Mouse (Mus musculus): Measurements from ENCODE around the gene Commd2. TPM values are rescaled to one million over a fixed set of nuclear protein-coding genes. Genes with fewer than 3 reads are reported as not detected.
A peak's percentile ranks its signal among the peaks of the same experiment; 100 is the strongest.

The Commd2 gene
- polyA plus RNA-seq, 1 experiment from 2014 or later, result 77.3 TPM

DNA sequence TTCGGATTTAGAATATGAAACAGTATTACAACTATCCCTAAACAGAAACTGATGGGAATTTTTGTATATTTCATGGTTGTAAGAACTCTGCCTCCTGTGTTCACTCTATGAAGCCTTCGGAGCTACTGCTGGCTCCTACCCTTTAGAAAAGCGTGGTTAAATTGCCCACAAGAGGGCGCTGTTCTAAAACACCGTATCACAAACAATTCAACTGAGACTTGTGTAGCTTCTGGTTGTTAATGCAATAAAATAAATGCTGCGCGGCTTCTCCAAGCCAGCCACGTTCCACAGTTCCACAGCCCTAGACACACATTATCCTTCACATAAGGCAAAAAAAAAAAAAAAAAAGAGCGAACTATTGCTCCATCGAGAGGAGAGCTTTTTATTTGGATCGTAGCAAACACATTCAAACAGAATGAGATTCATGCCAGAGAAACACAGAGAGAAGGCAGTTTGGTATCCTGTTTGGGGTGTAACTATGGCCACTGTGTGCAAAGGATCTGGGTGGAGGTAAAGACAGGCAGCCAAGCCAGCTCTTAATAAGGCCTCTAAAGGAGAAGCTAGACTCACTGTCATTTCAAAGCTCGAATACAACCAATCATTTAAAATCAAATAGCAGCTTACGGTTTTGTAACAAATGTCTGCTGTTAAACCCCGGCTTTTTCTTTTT lies 15.7 kb upstream of the Commd2 start:
- Histone ChIP-seq H3K36me3 (ENCODE audit: control insufficient read depth, insufficient read depth, low read length) (no peaks in the 10 kb centered on the region), H3K4me3 (ENCODE audit: low read depth, low read length) (no peak overlapping the region), H3K9me3 (ENCODE audit: control insufficient read depth, low read length) (no peaks in the 10 kb centered on the region), H3K9ac (ENCODE audit: low read length) (no peak overlapping the region), H3K27me3 (ENCODE audit: control insufficient read depth, insufficient read depth, low read length) (no peaks in the 10 kb centered on the region), H3K4me1 (ENCODE audit: control insufficient read depth, insufficient read depth, low read length) (no peaks in the 10 kb centered on the region), H3K27ac (replicated peaks; ENCODE audit: low read depth, low read length) (no peak overlapping the region), H3K4me2 (ENCODE audit: low read depth, severe bottlenecking) (peak overlapping the region; percentile 10; the same call in 1 of the 2 replicates)
- DNase-seq (ENCODE audit: low spot score) (peak; percentile 83), ATAC-seq (ENCODE audit: insufficient number of reproducible peaks, low FRiP score, low TSS enrichment, low read depth) (peak; percentile 57; the same call in 1 of the 2 replicates)
- 36% methylated on average over 14 of the region's 14 CpGs for WGBS

DNA sequence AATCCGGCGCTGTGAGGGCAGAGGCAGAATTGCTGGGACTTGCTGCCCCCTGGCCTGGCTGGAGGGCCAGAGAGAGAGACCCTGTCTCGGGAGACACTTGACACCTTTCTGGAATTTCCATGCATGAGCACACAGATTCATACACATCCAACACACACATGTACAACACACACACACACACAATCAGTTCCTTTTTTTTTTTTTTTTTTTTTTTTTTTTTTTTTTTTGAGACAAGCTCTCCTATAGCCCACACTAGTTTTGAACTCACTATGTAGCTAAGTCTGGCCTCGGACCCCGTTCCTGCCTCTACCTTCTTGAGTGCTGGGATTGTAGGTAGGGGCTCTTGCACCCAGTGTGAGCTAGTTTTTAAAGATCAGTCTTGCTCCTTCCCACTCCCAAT lies 14.4 kb upstream of the Commd2 start:
- ATAC-seq (ENCODE audit: insufficient number of reproducible peaks, low FRiP score, low TSS enrichment, low read depth) (no peak), DNase-seq (ENCODE audit: low spot score) (no peak)
- Histone ChIP-seq H3K27ac (replicated peaks; ENCODE audit: low read depth, low read length) (no peak overlapping the region), H3K9ac (ENCODE audit: low read length) (no peak overlapping the region), H3K4me1 (ENCODE audit: control insufficient read depth, insufficient read depth, low read length) (no peaks in the 10 kb centered on the region), H3K27me3 (ENCODE audit: control insufficient read depth, insufficient read depth, low read length) (no peaks in the 10 kb centered on the region), H3K9me3 (ENCODE audit: control insufficient read depth, low read length) (no peaks in the 10 kb centered on the region), H3K36me3 (ENCODE audit: control insufficient read depth, insufficient read depth, low read length) (no peaks in the 10 kb centered on the region), H3K4me2 (ENCODE audit: low read depth, severe bottlenecking) (no peak overlapping the region), H3K4me3 (ENCODE audit: low read depth, low read length) (no peak overlapping the region)
- 88% methylated on average over 5 of the region's 5 CpGs for WGBS

DNA sequence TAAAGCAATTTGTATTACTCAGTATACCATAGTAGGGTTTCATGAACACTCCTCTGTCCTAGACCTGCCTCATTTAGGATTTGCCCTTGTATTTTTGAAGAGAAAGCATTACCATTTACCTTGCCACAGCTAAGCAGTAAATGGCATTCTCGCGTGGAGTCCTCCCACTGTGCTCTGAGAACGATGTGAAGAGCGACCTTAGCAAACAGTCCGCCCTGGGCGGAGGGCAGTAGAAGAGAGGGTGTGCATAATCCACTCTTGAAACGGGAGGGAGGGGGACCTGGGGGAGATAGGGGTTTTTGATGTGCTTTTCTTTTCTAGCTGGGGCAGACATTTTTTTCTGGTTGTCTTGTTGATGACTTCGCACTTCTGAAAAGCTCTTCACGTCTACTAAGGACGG lies 13.2 kb upstream of the Commd2 start:
- Histone ChIP-seq H3K9me3 (ENCODE audit: control insufficient read depth, low read length) (no peaks in the 10 kb centered on the region), H3K27me3 (ENCODE audit: control insufficient read depth, insufficient read depth, low read length) (no peaks in the 10 kb centered on the region), H3K9ac (ENCODE audit: low read length) (no peak overlapping the region), H3K27ac (replicated peaks; ENCODE audit: low read depth, low read length) (no peak overlapping the region), H3K36me3 (ENCODE audit: control insufficient read depth, insufficient read depth, low read length) (no peaks in the 10 kb centered on the region), H3K4me2 (ENCODE audit: low read depth, severe bottlenecking) (no peak overlapping the region), H3K4me1 (ENCODE audit: control insufficient read depth, insufficient read depth, low read length) (no peaks in the 10 kb centered on the region), H3K4me3 (ENCODE audit: low read depth, low read length) (no peak overlapping the region)
- no peak for ATAC-seq (ENCODE audit: insufficient number of reproducible peaks, low FRiP score, low TSS enrichment, low read depth)
- DNase-seq (ENCODE audit: low spot score), result no peak
- 78% methylated on average over 10 of the region's 10 CpGs for WGBS

DNA sequence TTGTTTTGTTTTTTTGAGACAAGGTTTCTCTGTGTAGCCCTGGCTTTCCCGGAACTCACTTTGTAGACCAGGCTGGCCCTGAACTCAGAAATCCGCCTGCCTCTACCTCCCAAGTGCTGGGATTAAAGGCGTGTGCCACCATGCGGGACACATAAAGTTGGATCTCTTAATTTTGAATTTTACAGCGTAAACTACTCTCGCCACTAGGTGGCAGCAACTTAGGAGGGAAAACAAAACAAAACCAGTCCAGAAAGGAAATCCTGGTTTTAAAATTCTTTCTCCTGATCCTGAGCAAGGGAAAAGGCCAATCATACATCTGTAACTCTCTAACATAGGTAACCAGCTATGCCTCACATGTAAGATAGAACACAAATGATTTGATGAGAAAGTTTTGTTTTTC lies 12.2 kb upstream of the Commd2 start:
- ATAC-seq (ENCODE audit: insufficient number of reproducible peaks, low FRiP score, low TSS enrichment, low read depth) (no peak), DNase-seq (ENCODE audit: low spot score) (peak; percentile 68)
- Histone ChIP-seq H3K4me1 (ENCODE audit: control insufficient read depth, insufficient read depth, low read length) (no peaks in the 10 kb centered on the region), H3K36me3 (ENCODE audit: control insufficient read depth, insufficient read depth, low read length) (no peaks in the 10 kb centered on the region), H3K4me3 (ENCODE audit: low read depth, low read length) (no peak overlapping the region), H3K9me3 (ENCODE audit: control insufficient read depth, low read length) (no peaks in the 10 kb centered on the region), H3K27me3 (ENCODE audit: control insufficient read depth, insufficient read depth, low read length) (no peaks in the 10 kb centered on the region), H3K27ac (replicated peaks; ENCODE audit: low read depth, low read length) (no peak overlapping the region), H3K4me2 (ENCODE audit: low read depth, severe bottlenecking) (no peak overlapping the region), H3K9ac (ENCODE audit: low read length) (no peak overlapping the region)
- WGBS, result 33% methylated on average over 6 of the region's 6 CpGs

DNA sequence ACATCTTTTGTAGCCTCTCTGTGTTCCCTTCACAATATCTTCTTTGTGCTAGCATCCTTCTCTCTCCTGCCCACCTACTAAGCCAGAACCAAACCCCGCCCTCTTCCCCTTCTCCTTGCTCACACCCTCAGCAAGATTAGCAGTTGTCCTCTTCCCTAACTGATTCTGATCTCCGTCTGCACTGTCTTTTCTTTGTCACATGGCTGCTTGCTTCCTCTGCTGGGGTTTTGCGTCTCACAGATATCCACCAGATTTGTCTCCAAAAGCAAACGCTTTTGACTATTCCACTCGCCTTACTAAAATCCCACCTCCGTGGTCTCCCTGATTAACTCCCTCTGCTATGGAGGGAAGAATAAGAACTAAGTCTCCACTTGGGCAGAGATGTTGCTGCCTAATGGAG lies 7.1 kb upstream of the Commd2 start:
- 71% methylated on average over 6 of the region's 6 CpGs for WGBS
- ATAC-seq (ENCODE audit: insufficient number of reproducible peaks, low FRiP score, low TSS enrichment, low read depth) (no peak), DNase-seq (ENCODE audit: low spot score) (no peak)
- no peaks in the 10 kb centered on the region for H3K36me3 ChIP-seq (ENCODE audit: control insufficient read depth, insufficient read depth, low read length)
- no peaks in the 10 kb centered on the region for H3K9me3 ChIP-seq (ENCODE audit: control insufficient read depth, low read length)
- H3K27me3 ChIP-seq (ENCODE audit: control insufficient read depth, insufficient read depth, low read length), result no peaks in the 10 kb centered on the region
- no peak overlapping the region for H3K27ac ChIP-seq (replicated peaks; ENCODE audit: low read depth, low read length)
- H3K9ac ChIP-seq (ENCODE audit: low read length), result no peak overlapping the region
- H3K4me1 ChIP-seq (ENCODE audit: control insufficient read depth, insufficient read depth, low read length), result no peaks in the 10 kb centered on the region
- no peak overlapping the region for H3K4me3 ChIP-seq (ENCODE audit: low read depth, low read length)
- no peak overlapping the region for H3K4me2 ChIP-seq (ENCODE audit: low read depth, severe bottlenecking)

DNA sequence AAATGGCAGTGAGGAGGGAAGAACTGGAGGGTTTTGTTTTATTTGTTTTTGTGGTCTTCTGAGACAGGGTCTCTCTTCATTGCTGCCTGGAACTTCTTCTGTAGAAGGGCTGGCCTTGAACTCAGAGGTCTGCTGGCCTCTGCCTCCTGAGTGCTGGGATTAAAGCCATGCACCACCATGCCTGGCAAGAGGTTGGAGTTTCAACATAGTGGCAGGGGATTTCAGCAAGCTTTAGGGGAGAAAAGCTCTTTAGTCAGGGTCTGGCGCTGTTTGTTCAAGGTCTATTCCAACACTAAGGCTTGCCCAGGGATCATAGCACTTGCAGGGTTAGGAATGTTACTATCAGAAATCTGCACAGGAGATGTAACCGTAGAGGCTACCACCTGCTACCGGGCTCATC lies 2.1 kb upstream of the Commd2 start:
- no peak overlapping the region for H3K4me2 ChIP-seq (ENCODE audit: low read depth, severe bottlenecking)
- no peak for DNase-seq (ENCODE audit: low spot score)
- H3K4me3 ChIP-seq (ENCODE audit: low read depth, low read length), result no peak overlapping the region
- H3K36me3 ChIP-seq (ENCODE audit: control insufficient read depth, insufficient read depth, low read length), result no peaks in the 10 kb centered on the region
- 88% methylated on average over 3 of the region's 3 CpGs for WGBS
- no peaks in the 10 kb centered on the region for H3K27me3 ChIP-seq (ENCODE audit: control insufficient read depth, insufficient read depth, low read length)
- no peaks in the 10 kb centered on the region for H3K4me1 ChIP-seq (ENCODE audit: control insufficient read depth, insufficient read depth, low read length)
- no peak for ATAC-seq (ENCODE audit: insufficient number of reproducible peaks, low FRiP score, low TSS enrichment, low read depth)
- H3K27ac ChIP-seq (replicated peaks; ENCODE audit: low read depth, low read length), result no peak overlapping the region
- no peaks in the 10 kb centered on the region for H3K9me3 ChIP-seq (ENCODE audit: control insufficient read depth, low read length)
- H3K9ac ChIP-seq (ENCODE audit: low read length), result no peak overlapping the region

DNA sequence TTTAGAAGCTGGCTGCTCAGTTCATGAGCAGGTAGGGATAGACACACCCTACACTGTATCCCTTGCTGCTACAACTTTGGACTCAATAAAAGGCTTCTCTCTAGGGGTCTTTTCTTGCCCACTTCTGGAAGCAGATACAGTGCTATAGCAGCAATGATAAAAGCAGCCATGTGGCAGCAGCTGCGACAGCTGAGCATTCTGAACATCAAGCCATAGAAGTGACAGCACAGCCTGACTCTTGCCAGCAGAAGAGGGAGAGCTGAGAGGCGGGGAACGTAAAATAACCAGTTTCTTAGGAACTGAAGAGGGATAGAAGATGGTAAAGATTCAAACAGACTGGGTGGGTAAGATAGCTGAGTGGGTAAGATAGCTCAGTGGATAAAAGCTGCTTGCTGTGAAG lies 970 bp upstream of the Commd2 start:
- no peak for ATAC-seq (ENCODE audit: insufficient number of reproducible peaks, low FRiP score, low TSS enrichment, low read depth)
- Histone ChIP-seq H3K9ac (ENCODE audit: low read length) (no peak overlapping the region), H3K9me3 (ENCODE audit: control insufficient read depth, low read length) (no peaks in the 10 kb centered on the region), H3K27me3 (ENCODE audit: control insufficient read depth, insufficient read depth, low read length) (no peaks in the 10 kb centered on the region), H3K36me3 (ENCODE audit: control insufficient read depth, insufficient read depth, low read length) (no peaks in the 10 kb centered on the region), H3K4me2 (ENCODE audit: low read depth, severe bottlenecking) (no peak overlapping the region), H3K27ac (replicated peaks; ENCODE audit: low read depth, low read length) (no peak overlapping the region), H3K4me3 (ENCODE audit: low read depth, low read length) (no peak overlapping the region), H3K4me1 (ENCODE audit: control insufficient read depth, insufficient read depth, low read length) (no peaks in the 10 kb centered on the region)
- DNase-seq (ENCODE audit: low spot score), result no peak
- 82% methylated on average over 3 of the region's 3 CpGs for WGBS

DNA sequence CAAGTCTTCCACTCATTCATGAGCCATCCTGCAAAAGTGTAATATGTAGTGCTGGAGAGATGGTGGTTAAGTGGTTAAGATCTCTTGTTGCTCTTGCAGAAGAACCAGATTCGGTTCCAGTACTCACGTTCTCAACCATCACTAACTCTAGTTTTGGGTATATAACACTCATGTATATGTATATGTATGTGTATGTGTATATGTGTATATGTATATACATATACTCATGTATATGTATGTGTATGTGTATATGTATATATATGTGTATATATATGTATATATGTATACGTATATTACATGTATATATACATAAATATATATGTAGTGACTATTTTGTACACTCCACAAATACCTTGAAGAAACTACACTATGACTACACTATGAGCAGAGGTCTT lies 347 bp upstream of the Commd2 start:
- no peaks in the 10 kb centered on the region for H3K27me3 ChIP-seq (ENCODE audit: control insufficient read depth, insufficient read depth, low read length)
- H3K4me3 ChIP-seq (ENCODE audit: low read depth, low read length), result peak overlapping the region; percentile 84
- DNase-seq (ENCODE audit: low spot score), result no peak
- H3K9ac ChIP-seq (ENCODE audit: low read length), result peak overlapping the region; percentile 89
- no peaks in the 10 kb centered on the region for H3K9me3 ChIP-seq (ENCODE audit: control insufficient read depth, low read length)
- no peaks in the 10 kb centered on the region for H3K4me1 ChIP-seq (ENCODE audit: control insufficient read depth, insufficient read depth, low read length)
- no peak overlapping the region for H3K27ac ChIP-seq (replicated peaks; ENCODE audit: low read depth, low read length)
- WGBS, result 84% methylated on average over 3 of the region's 3 CpGs
- ATAC-seq (ENCODE audit: insufficient number of reproducible peaks, low FRiP score, low TSS enrichment, low read depth), result no peak
- peak overlapping the region; percentile 42 for H3K4me2 ChIP-seq (ENCODE audit: low read depth, severe bottlenecking)
- H3K36me3 ChIP-seq (ENCODE audit: control insufficient read depth, insufficient read depth, low read length), result no peaks in the 10 kb centered on the region

DNA sequence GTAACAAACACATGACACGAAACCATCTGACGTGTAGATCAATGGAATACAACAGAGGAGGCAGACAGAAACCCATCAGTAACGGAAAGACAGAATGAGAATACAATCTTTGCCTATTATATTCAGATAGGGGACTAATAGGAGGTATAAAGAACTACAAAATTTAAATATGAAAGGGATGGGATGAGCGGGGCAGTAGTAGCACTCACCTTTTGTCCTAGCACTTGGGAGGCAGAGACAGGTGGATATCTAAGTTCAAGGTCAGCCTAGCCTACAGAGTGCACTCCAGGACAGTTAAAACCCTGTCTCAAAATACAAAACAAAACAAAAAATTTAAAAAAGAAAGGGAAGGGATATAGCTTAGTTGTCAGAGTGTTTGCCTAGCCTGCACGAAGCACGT lies 8.3 kb downstream of the Commd2 start:
- H3K27me3 ChIP-seq (ENCODE audit: control insufficient read depth, insufficient read depth, low read length), result no peaks in the 10 kb centered on the region
- H3K9ac ChIP-seq (ENCODE audit: low read length), result no peak overlapping the region
- no peaks in the 10 kb centered on the region for H3K9me3 ChIP-seq (ENCODE audit: control insufficient read depth, low read length)
- H3K4me1 ChIP-seq (ENCODE audit: control insufficient read depth, insufficient read depth, low read length), result no peaks in the 10 kb centered on the region
- no peak overlapping the region for H3K4me3 ChIP-seq (ENCODE audit: low read depth, low read length)
- no peak overlapping the region for H3K4me2 ChIP-seq (ENCODE audit: low read depth, severe bottlenecking)
- H3K27ac ChIP-seq (replicated peaks; ENCODE audit: low read depth, low read length), result no peak overlapping the region
- H3K36me3 ChIP-seq (ENCODE audit: control insufficient read depth, insufficient read depth, low read length), result peaks cover 2% of the 10 kb centered on the region; the same call in 1 of the 2 replicates
- ATAC-seq (ENCODE audit: insufficient number of reproducible peaks, low FRiP score, low TSS enrichment, low read depth) (no peak), DNase-seq (ENCODE audit: low spot score) (no peak)
- 93% methylated on average over 6 of the region's 6 CpGs for WGBS

Measured in limb, embryonic 11.5 days (tissue).